Mouse (Mus musculus): ENCODE results near the gene Fam102a. TPM values are rescaled to one million over a fixed set of nuclear protein-coding genes. Genes with fewer than 3 reads are reported as not detected.
A peak's percentile ranks its signal among the peaks of the same experiment; 100 is the strongest.

The Fam102a gene
- polyA plus RNA-seq, 1 experiment: 17.6 TPM

- H3K4me1 ChIP-seq (ENCODE audit: control insufficient read depth, insufficient read depth, low read length): peaks cover 3% of the 10 kb centered on the region
- no peaks in the 10 kb centered on the region for H3K27me3 ChIP-seq (ENCODE audit: control insufficient read depth, insufficient read depth, low read length)
- H3K4me3 ChIP-seq (ENCODE audit: control insufficient read depth, low read depth, low read length): no peak overlapping the region
- H3K36me3 ChIP-seq (ENCODE audit: control insufficient read depth, insufficient read depth, low read length): no peaks in the 10 kb centered on the region
- TF ChIP-seq POLR2A (IDR thresholded peaks at IDR 0.05; ENCODE audit: control insufficient read depth, low read depth, low read length) (no peak), CTCF (IDR thresholded peaks at IDR 0.05; ENCODE audit: control insufficient read depth, insufficient read depth, insufficient replicate concordance, low read depth, low read length) (no peak)
- H3K27ac ChIP-seq (ENCODE audit: control insufficient read depth, insufficient read depth, low read depth, low read length): no peak overlapping the region
Observed at GRCm38 (mm10) chr2:32581450-32582095, 46.4 kb downstream of the Fam102a start.

GRCm38 (mm10) chr2:32582830-32583799 is 48.0 kb downstream of the Fam102a start:
- Histone ChIP-seq H3K4me1 (ENCODE audit: control insufficient read depth, insufficient read depth, low read length) (peaks cover 6% of the 10 kb centered on the region), H3K36me3 (ENCODE audit: control insufficient read depth, insufficient read depth, low read length) (no peaks in the 10 kb centered on the region), H3K27me3 (ENCODE audit: control insufficient read depth, insufficient read depth, low read length) (no peaks in the 10 kb centered on the region), H3K27ac (ENCODE audit: control insufficient read depth, insufficient read depth, low read depth, low read length) (no peak overlapping the region), H3K4me3 (ENCODE audit: control insufficient read depth, low read depth, low read length) (peak overlapping the region; percentile 37)
- TF ChIP-seq POLR2A (IDR thresholded peaks at IDR 0.05; ENCODE audit: control insufficient read depth, low read depth, low read length) (no peak), CTCF (IDR thresholded peaks at IDR 0.05; ENCODE audit: control insufficient read depth, insufficient read depth, insufficient replicate concordance, low read depth, low read length) (peak; percentile 98; the same call in 1 of the 2 replicates)

- Histone ChIP-seq H3K4me1 (ENCODE audit: control insufficient read depth, insufficient read depth, low read length) (peaks cover 6% of the 10 kb centered on the region), H3K4me3 (ENCODE audit: control insufficient read depth, low read depth, low read length) (no peak overlapping the region), H3K27me3 (ENCODE audit: control insufficient read depth, insufficient read depth, low read length) (no peaks in the 10 kb centered on the region), H3K36me3 (ENCODE audit: control insufficient read depth, insufficient read depth, low read length) (no peaks in the 10 kb centered on the region), H3K27ac (ENCODE audit: control insufficient read depth, insufficient read depth, low read depth, low read length) (no peak overlapping the region)
- no peak for TF ChIP-seq CTCF (IDR thresholded peaks at IDR 0.05; ENCODE audit: control insufficient read depth, insufficient read depth, insufficient replicate concordance, low read depth, low read length)
- TF ChIP-seq POLR2A (IDR thresholded peaks at IDR 0.05; ENCODE audit: control insufficient read depth, low read depth, low read length): no peak
Observed at GRCm38 (mm10) chr2:32585149-32585714, 50.1 kb downstream of the Fam102a start.

- Histone ChIP-seq H3K27me3 (ENCODE audit: control insufficient read depth, insufficient read depth, low read length) (no peaks in the 10 kb centered on the region), H3K36me3 (ENCODE audit: control insufficient read depth, insufficient read depth, low read length) (no peaks in the 10 kb centered on the region), H3K4me1 (ENCODE audit: control insufficient read depth, insufficient read depth, low read length) (peaks cover 6% of the 10 kb centered on the region), H3K4me3 (ENCODE audit: control insufficient read depth, low read depth, low read length) (peak within 1 kb of the TSS; percentile 69), H3K27ac (ENCODE audit: control insufficient read depth, insufficient read depth, low read depth, low read length) (no peak within 1 kb of the TSS)
- TF ChIP-seq CTCF (IDR thresholded peaks at IDR 0.05; ENCODE audit: control insufficient read depth, insufficient read depth, insufficient replicate concordance, low read depth, low read length) (no peak), POLR2A (IDR thresholded peaks at IDR 0.05; ENCODE audit: control insufficient read depth, low read depth, low read length) (0 out of 2 replicates have a peak, but pooled peaks have one; percentile 27)
Observed at GRCm38 (mm10) chr2:32586871-32587351, 51.8 kb downstream of the Fam102a start, which contains the start of gene St6galnac4. Gene St6galnac4, plus strand, starts transcription at chr2:32587095.

GRCm38 (mm10) chr2:32587731-32588321 is 52.7 kb downstream of the Fam102a start:
- H3K36me3 ChIP-seq (ENCODE audit: control insufficient read depth, insufficient read depth, low read length): no peaks in the 10 kb centered on the region
- TF ChIP-seq POLR2A (IDR thresholded peaks at IDR 0.05; ENCODE audit: control insufficient read depth, low read depth, low read length): no peak
- no peak for TF ChIP-seq CTCF (IDR thresholded peaks at IDR 0.05; ENCODE audit: control insufficient read depth, insufficient read depth, insufficient replicate concordance, low read depth, low read length)
- H3K27ac ChIP-seq (ENCODE audit: control insufficient read depth, insufficient read depth, low read depth, low read length): no peak overlapping the region
- peaks cover 6% of the 10 kb centered on the region for H3K4me1 ChIP-seq (ENCODE audit: control insufficient read depth, insufficient read depth, low read length)
- no peak overlapping the region; the same call in 1 of the 2 replicates for H3K4me3 ChIP-seq (ENCODE audit: control insufficient read depth, low read depth, low read length)
- no peaks in the 10 kb centered on the region for H3K27me3 ChIP-seq (ENCODE audit: control insufficient read depth, insufficient read depth, low read length)

GRCm38 (mm10) chr2:32589213-32589795 is 54.2 kb downstream of the Fam102a start:
- no peak for TF ChIP-seq CTCF (IDR thresholded peaks at IDR 0.05; ENCODE audit: control insufficient read depth, insufficient read depth, insufficient replicate concordance, low read depth, low read length)
- no peak for TF ChIP-seq POLR2A (IDR thresholded peaks at IDR 0.05; ENCODE audit: control insufficient read depth, low read depth, low read length)
- no peaks in the 10 kb centered on the region for H3K36me3 ChIP-seq (ENCODE audit: control insufficient read depth, insufficient read depth, low read length)
- H3K27ac ChIP-seq (ENCODE audit: control insufficient read depth, insufficient read depth, low read depth, low read length): no peak overlapping the region
- H3K4me1 ChIP-seq (ENCODE audit: control insufficient read depth, insufficient read depth, low read length): peaks cover 3% of the 10 kb centered on the region
- H3K27me3 ChIP-seq (ENCODE audit: control insufficient read depth, insufficient read depth, low read length): no peaks in the 10 kb centered on the region
- no peak overlapping the region for H3K4me3 ChIP-seq (ENCODE audit: control insufficient read depth, low read depth, low read length)

Measured in testis, adult 2 months (tissue).